Mouse (Mus musculus) liver, embryonic 14.5 days (tissue): ENCODE results near the gene Npas3.

Experiments
- CTCF ChIP-seq: IDR thresholded peaks from 2 replicates; pipeline ENCODE4 v1.5.1; 2016; ENCODE audit warnings: antibody characterized with exemption, low read depth, control low read depth
- EP300 ChIP-seq: IDR thresholded peaks from 2 replicates; pipeline ENCODE4 v1.6.1; 2016; ENCODE audit warnings: antibody characterized with exemption, low read depth

GRCm38 (mm10) chr12:54099458-54099857 lies 851.0 kb downstream of the Npas3 start:
- no peak for TF ChIP-seq CTCF
- no peak for TF ChIP-seq EP300
